Mouse (Mus musculus): ENCODE data around the gene Scaper. TPM values are rescaled to one million over a fixed set of nuclear protein-coding genes. Genes with fewer than 3 reads are reported as not detected.

Gene Scaper
- polyA plus RNA-seq, 1 experiment from 2014 or later = 27.6 TPM

DNA sequence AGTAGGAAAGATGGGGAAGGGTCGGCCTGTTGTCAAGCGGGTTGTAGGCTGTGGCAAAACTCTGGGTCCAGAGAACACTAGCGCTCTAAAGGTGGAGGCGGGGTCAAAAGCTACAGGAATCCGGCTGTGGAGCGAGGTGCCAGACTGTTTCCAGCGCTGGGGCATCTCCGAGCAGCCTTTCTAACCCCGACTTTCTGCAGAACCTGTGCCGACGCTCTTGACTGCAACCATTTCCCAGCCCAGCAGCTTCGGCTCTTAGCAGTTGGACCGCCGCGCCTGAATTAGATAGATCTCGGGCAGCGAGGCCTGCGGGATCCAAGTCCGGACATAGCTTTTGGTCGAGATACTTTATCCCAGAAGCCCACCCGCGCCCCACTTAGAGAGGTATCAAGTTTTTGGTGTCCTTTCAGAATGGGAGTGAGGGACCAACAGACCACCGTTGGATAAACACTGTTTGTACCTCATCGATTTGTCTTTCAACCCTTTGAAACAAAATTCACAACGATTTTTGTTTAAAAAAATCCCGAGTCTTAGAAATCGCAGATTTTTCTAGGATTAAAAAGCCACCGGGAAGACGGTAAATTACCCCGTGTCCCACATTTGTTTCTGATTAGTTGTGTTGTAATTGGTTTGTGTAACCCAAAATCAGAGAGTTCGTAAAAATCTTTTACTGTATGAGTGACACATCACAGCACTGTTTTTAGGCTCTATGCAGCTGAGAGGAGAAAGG is 398.1 kb downstream of the Scaper start:
- WGBS = 2% methylated on average over 31 of the region's 31 CpGs
- Histone ChIP-seq H3K36me3 (ENCODE audit: control insufficient read depth, insufficient read depth, low read length) (no peaks in the 10 kb centered on the region), H3K4me1 (ENCODE audit: control insufficient read depth, insufficient read depth, low read length) (peaks cover 5% of the 10 kb centered on the region; the same call in 1 of the 2 replicates), H3K27ac (ENCODE audit: low read depth, low read length) (no peak overlapping the region), H3K9me3 (replicated peaks; ENCODE audit: control insufficient read depth, low read length) (no peaks in the 10 kb centered on the region), H3K4me2 (ENCODE audit: low read length) (peak overlapping the region; percentile 67), H3K4me3 (ENCODE audit: low read depth, low read length) (no peak overlapping the region), H3K9ac (ENCODE audit: low read length) (no peak overlapping the region), H3K27me3 (replicated peaks; ENCODE audit: control insufficient read depth, insufficient read depth, low read length) (peaks cover 70% of the 10 kb centered on the region)
- DNase-seq (ENCODE audit: low spot score) = peak; percentile 28
- ATAC-seq = no peak

DNA sequence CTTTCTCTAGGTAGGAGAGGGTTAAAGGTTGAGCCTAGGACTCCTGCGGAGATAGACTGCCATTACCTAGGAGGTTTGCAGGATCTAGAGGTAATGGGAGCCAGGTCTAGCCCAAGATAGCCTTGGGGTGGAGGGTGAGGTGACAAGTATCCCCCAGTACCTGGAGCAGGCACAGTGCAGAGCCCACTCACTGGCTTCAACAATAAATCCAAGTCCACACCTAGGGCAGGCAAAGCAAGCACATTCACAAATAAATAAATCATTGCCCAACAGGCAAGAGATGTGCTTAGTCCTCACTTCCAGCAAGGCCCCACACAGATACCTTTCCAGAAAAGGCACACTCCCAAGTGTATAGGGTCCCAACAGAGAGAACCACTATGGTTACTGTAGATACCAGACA is 398.9 kb downstream of the Scaper start:
- Histone ChIP-seq H3K4me1 (ENCODE audit: control insufficient read depth, insufficient read depth, low read length) (peaks cover 5% of the 10 kb centered on the region; the same call in 1 of the 2 replicates), H3K36me3 (ENCODE audit: control insufficient read depth, insufficient read depth, low read length) (no peaks in the 10 kb centered on the region), H3K9ac (ENCODE audit: low read length) (no peak overlapping the region), H3K4me2 (ENCODE audit: low read length) (no peak overlapping the region), H3K27ac (ENCODE audit: low read depth, low read length) (no peak overlapping the region), H3K27me3 (replicated peaks; ENCODE audit: control insufficient read depth, insufficient read depth, low read length) (peaks cover 62% of the 10 kb centered on the region), H3K4me3 (ENCODE audit: low read depth, low read length) (no peak overlapping the region), H3K9me3 (replicated peaks; ENCODE audit: control insufficient read depth, low read length) (no peaks in the 10 kb centered on the region)
- no peak for DNase-seq (ENCODE audit: low spot score)
- WGBS = 8% methylated on average over 1 of the region's 1 CpGs
- no peak for ATAC-seq

DNA sequence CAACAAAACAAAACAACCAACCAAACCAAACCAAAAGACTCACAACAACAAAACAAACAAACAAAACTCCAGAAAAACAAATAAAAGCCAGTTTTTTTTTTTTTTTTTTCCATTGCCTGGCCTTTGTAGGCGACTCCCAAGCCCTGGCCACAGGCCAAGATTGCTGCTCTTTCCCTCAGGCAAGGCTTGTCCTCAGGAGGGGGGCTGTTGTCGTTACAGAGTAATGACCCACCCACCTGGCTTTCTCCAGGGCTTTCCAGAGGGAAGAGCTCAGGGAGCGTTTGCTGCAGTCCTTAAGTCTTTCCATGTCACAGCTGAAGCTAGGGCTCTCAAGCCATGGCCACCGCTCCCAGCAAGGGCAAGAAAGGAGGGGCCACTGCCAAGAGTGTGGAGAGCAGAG is 399.5 kb downstream of the Scaper start, which contains the start of gene Isl2:
Isl2 (plus strand) TSS at position 296 of the 400 bp plus-strand sequence.
- ATAC-seq (no peak), DNase-seq (ENCODE audit: low spot score) (peak; percentile 49)
- H3K4me2 ChIP-seq (ENCODE audit: low read length) = no peak within 1 kb of the TSS
- H3K4me1 ChIP-seq (ENCODE audit: control insufficient read depth, insufficient read depth, low read length) = peaks cover 5% of the 10 kb centered on the region; the same call in 1 of the 2 replicates
- H3K4me3 ChIP-seq (ENCODE audit: low read depth, low read length) = no peak within 1 kb of the TSS
- no peak within 1 kb of the TSS for H3K9ac ChIP-seq (ENCODE audit: low read length)
- H3K27ac ChIP-seq (ENCODE audit: low read depth, low read length) = no peak within 1 kb of the TSS
- H3K27me3 ChIP-seq (replicated peaks; ENCODE audit: control insufficient read depth, insufficient read depth, low read length) = peaks cover 58% of the 10 kb centered on the region
- no peaks in the 10 kb centered on the region for H3K9me3 ChIP-seq (replicated peaks; ENCODE audit: control insufficient read depth, low read length)
- H3K36me3 ChIP-seq (ENCODE audit: control insufficient read depth, insufficient read depth, low read length) = no peaks in the 10 kb centered on the region
- 3% methylated on average over 4 of the region's 4 CpGs for whole genome bisulfite sequencing

DNA sequence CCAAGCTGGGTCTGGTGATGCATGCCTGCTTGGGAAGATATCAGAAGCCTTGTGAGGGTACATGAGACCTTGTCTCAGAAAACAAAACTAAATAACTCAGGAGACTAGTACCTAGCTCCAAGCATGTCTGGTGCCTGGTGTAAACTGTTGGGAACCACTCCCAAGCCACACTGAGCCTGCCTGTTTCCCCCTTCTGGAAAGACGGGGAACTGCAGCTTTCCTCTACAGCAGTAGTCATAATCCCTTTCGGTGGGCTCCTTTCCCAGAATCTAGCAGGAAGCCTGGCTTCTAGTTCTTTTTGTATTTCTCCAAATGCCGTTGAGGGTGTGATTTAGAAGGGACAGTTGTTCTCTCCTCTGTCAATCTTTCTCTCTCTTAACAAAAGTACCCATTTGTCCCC is 402.0 kb downstream of the Scaper start:
- Histone ChIP-seq H3K27me3 (replicated peaks; ENCODE audit: control insufficient read depth, insufficient read depth, low read length) (peaks cover 38% of the 10 kb centered on the region), H3K36me3 (ENCODE audit: control insufficient read depth, insufficient read depth, low read length) (no peaks in the 10 kb centered on the region), H3K4me1 (ENCODE audit: control insufficient read depth, insufficient read depth, low read length) (no peaks in the 10 kb centered on the region), H3K4me2 (ENCODE audit: low read length) (no peak overlapping the region), H3K27ac (ENCODE audit: low read depth, low read length) (no peak overlapping the region), H3K9ac (ENCODE audit: low read length) (no peak overlapping the region), H3K9me3 (replicated peaks; ENCODE audit: control insufficient read depth, low read length) (no peaks in the 10 kb centered on the region), H3K4me3 (ENCODE audit: low read depth, low read length) (no peak overlapping the region)
- WGBS = 21% methylated on average over 3 of the region's 3 CpGs
- no peak for ATAC-seq
- DNase-seq (ENCODE audit: low spot score) = peak; percentile 83

DNA sequence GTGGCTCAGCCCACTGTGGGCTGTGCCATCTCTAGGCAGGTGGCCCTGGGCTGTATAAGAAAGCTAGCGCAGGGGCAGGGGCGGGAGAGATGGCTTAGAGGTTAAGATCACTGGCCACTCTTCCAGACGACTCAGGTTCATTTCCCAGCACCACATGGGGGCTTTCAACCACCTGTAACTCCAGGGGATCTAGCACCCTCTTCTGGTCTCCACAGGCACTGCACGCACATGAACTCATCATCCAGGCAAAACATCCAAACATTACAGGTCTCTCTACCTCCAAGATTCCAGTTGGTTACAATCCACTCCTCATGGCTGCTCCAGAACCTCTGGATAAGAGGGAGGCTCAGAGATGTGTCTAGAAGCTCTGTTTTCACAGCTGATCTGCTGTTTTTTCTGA is 412.2 kb downstream of the Scaper start:
- Histone ChIP-seq H3K36me3 (ENCODE audit: control insufficient read depth, insufficient read depth, low read length) (no peaks in the 10 kb centered on the region), H3K4me2 (ENCODE audit: low read length) (no peak overlapping the region), H3K9ac (ENCODE audit: low read length) (no peak overlapping the region), H3K27ac (ENCODE audit: low read depth, low read length) (no peak overlapping the region), H3K9me3 (replicated peaks; ENCODE audit: control insufficient read depth, low read length) (no peaks in the 10 kb centered on the region), H3K4me3 (ENCODE audit: low read depth, low read length) (no peak overlapping the region), H3K27me3 (replicated peaks; ENCODE audit: control insufficient read depth, insufficient read depth, low read length) (no peaks in the 10 kb centered on the region), H3K4me1 (ENCODE audit: control insufficient read depth, insufficient read depth, low read length) (no peaks in the 10 kb centered on the region)
- ATAC-seq (no peak), DNase-seq (ENCODE audit: low spot score) (no peak)
- 33% methylated on average over 4 of the region's 4 CpGs for WGBS

DNA sequence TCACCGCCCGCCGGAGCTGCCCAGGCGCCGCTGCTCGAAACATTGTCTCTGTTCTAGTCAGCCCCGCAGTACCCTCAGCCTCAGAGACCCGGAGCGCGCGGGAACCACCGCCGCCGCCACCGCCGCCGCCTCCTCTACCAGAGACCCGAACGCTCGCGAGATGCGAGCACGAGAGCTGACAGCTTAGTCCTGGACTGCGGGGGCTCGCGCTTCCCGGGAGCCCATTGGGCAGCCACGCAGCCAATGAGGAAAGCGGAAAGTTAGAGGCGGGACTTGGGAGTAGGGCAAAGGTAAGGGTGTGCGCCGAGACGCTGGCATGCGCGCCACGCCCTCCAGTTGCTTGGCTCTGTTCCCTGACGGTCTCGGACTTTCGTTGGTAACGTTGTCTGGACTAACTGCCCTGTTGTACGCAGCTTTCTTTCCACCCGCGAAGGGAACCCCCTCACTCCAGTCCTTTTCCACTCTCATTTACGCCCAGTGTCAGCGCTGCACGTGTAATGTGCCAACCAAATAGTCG is 425.8 kb downstream of the Scaper start, which contains the start of gene Etfa:
Etfa (minus strand) TSS at position 217 of the 517 bp plus-strand sequence.
- DNase-seq (ENCODE audit: low spot score) (peak; percentile 99), ATAC-seq (peak; percentile 100)
- Histone ChIP-seq H3K27ac (ENCODE audit: low read depth, low read length) (peak within 1 kb of the TSS; percentile 60; the same call in 1 of the 2 replicates), H3K27me3 (replicated peaks; ENCODE audit: control insufficient read depth, insufficient read depth, low read length) (0 out of 2 replicates have a peak, but pooled peaks cover 2% of the 10 kb centered on the region), H3K4me3 (ENCODE audit: low read depth, low read length) (peak within 1 kb of the TSS; percentile 76), H3K4me1 (ENCODE audit: control insufficient read depth, insufficient read depth, low read length) (0 out of 2 replicates have a peak, but pooled peaks cover 2% of the 10 kb centered on the region), H3K9me3 (replicated peaks; ENCODE audit: control insufficient read depth, low read length) (no peaks in the 10 kb centered on the region), H3K36me3 (ENCODE audit: control insufficient read depth, insufficient read depth, low read length) (no peaks in the 10 kb centered on the region), H3K4me2 (ENCODE audit: low read length) (peak within 1 kb of the TSS; percentile 94), H3K9ac (ENCODE audit: low read length) (peak within 1 kb of the TSS; percentile 84)
- under 1% methylated on average over 47 of the region's 47 CpGs for WGBS

DNA sequence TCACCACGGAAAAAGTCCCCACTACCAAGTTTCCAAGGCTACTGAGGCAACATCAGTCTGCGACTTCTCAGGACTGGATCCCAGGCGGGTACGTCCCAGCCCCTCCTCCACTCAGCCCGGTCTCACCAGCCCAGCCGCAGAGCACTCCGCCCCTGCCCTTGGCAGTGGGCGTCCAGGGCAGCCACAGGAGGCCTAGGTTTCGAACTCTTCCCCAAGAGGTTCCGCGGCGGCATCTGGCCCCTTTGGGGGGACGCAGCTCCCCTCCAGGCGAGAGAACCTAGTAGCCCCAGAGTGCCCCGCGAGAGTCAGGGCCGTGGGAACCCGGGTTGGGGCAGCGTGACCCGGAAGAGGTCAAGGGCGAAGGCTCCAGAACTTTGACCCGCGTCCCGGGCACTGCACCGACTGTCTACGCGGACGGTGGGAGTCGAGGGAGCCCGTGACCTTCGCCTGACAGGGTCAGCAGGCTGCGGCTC is 426.4 kb downstream of the Scaper start:
- H3K4me1 ChIP-seq (ENCODE audit: control insufficient read depth, insufficient read depth, low read length) = 0 out of 2 replicates have a peak, but pooled peaks cover 2% of the 10 kb centered on the region
- no peaks in the 10 kb centered on the region for H3K9me3 ChIP-seq (replicated peaks; ENCODE audit: control insufficient read depth, low read length)
- H3K27ac ChIP-seq (ENCODE audit: low read depth, low read length) = peak overlapping the region; percentile 60; the same call in 1 of the 2 replicates
- H3K9ac ChIP-seq (ENCODE audit: low read length) = peak overlapping the region; percentile 84
- under 1% methylated on average over 29 of the region's 32 CpGs for WGBS
- H3K27me3 ChIP-seq (replicated peaks; ENCODE audit: control insufficient read depth, insufficient read depth, low read length) = 0 out of 2 replicates have a peak, but pooled peaks cover 2% of the 10 kb centered on the region
- ATAC-seq = peak; percentile 70
- peak; percentile 47 for DNase-seq (ENCODE audit: low spot score)
- no peaks in the 10 kb centered on the region for H3K36me3 ChIP-seq (ENCODE audit: control insufficient read depth, insufficient read depth, low read length)
- H3K4me2 ChIP-seq (ENCODE audit: low read length) = peak overlapping the region; percentile 94
- H3K4me3 ChIP-seq (ENCODE audit: low read depth, low read length) = peak overlapping the region; percentile 76

DNA sequence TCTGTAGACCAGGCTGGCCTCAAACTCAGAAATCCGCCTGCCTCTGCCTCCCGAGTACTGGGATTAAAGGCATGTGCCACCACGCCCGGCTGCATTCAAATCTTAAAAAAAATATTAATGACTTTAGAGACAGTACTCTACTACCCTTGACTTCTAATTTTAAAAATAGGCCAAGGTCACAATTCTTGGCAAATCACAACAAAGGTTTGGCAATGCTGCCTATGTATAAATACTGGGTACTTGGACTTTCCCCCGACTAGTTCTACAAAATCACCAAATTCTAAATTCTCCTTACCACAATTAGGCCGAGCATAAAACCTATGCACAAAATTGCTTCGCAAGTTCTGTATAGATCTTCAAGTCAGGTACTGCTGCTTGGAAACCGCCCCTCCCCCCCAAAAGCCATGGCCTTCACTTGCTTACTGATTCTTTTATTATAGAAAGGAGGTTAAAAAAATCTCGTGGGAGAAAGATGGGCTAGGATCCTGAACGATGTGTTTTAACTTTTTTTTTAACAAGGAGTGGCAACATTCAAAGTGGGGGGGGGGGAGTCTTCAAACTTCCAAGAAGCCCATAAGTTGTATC is 427.2 kb downstream of the Scaper start:
- Histone ChIP-seq H3K4me3 (ENCODE audit: low read depth, low read length) (peak overlapping the region; percentile 76; the same call in 1 of the 2 replicates), H3K36me3 (ENCODE audit: control insufficient read depth, insufficient read depth, low read length) (no peaks in the 10 kb centered on the region), H3K4me1 (ENCODE audit: control insufficient read depth, insufficient read depth, low read length) (0 out of 2 replicates have a peak, but pooled peaks cover 2% of the 10 kb centered on the region), H3K27me3 (replicated peaks; ENCODE audit: control insufficient read depth, insufficient read depth, low read length) (0 out of 2 replicates have a peak, but pooled peaks cover 2% of the 10 kb centered on the region), H3K9me3 (replicated peaks; ENCODE audit: control insufficient read depth, low read length) (no peaks in the 10 kb centered on the region), H3K4me2 (ENCODE audit: low read length) (peak overlapping the region; percentile 94), H3K9ac (ENCODE audit: low read length) (peak overlapping the region; percentile 84; the same call in 1 of the 2 replicates), H3K27ac (ENCODE audit: low read depth, low read length) (no peak overlapping the region)
- ATAC-seq = no peak
- 84% methylated on average over 10 of the region's 10 CpGs for WGBS
- DNase-seq (ENCODE audit: low spot score) = no peak

All from forebrain, embryonic 14.5 days (tissue).